Mouse (Mus musculus) CH12.LX (cell line): ENCODE measurements around the gene Cadm1. TPM values are rescaled to one million over a fixed set of nuclear protein-coding genes. Genes with fewer than 3 reads are reported as not detected.

Experiments used
- DNase-seq: peaks from one replicate; pipeline ENCODE4 v3.0.0-alpha.2; 2013; ENCODE audit errors: extremely low read depth
- H3K27ac ChIP-seq: 2 replicates; pipeline ENCODE4 v1.5.1; 2012; ENCODE audit warnings: low read depth, mild to moderate bottlenecking, control low read depth, moderate library complexity; ENCODE audit not compliant: insufficient read depth
- H3K27me3 ChIP-seq: replicated peaks from 2 replicates; pipeline ENCODE3; 2012; ENCODE audit warnings: inconsistent platforms
- H3K36me3 ChIP-seq, 2 experiments: replicated peaks in 1 of 2; 2 replicates each; pipeline versions ENCODE3 to v1.6.1; 2012; ENCODE audit warnings: inconsistent platforms in 1 of 2, low read length in 1 of 2, mild to moderate bottlenecking in 1 of 2, mixed read lengths in 1 of 2, moderate library complexity in 1 of 2; ENCODE audit not compliant: control insufficient read depth in 1 of 2, insufficient read depth in 1 of 2
- H3K4me1 ChIP-seq, 2 experiments: 2 replicates each; pipeline ENCODE4 v1.6.1; 2012; ENCODE audit warnings: inconsistent platforms in 1 of 2, moderate library complexity in 1 of 2; ENCODE audit not compliant: insufficient read depth in 2 of 2, control insufficient read depth in 1 of 2
- H3K4me2 ChIP-seq: 2 replicates; pipeline ENCODE4 v1.6.1; 2012; ENCODE audit warnings: low read depth, mild to moderate bottlenecking, control low read depth; ENCODE audit not compliant: poor library complexity, insufficient read depth, severe bottlenecking
- H3K4me3 ChIP-seq, 3 experiments: fragments of 150-350 bp in 1 of 3; sonication (generic) in 1 of 3; replicated peaks in 1 of 3; 2 replicates each; pipeline versions ENCODE3 to v1.5.1; 2011 to 2012; ENCODE audit warnings: low read depth in 2 of 3, low read length in 2 of 3, mild to moderate bottlenecking in 2 of 3, moderate library complexity in 2 of 3, control low read depth in 1 of 3, improper control_type of control experiment in 1 of 3, inconsistent platforms in 1 of 3, mixed read lengths in 1 of 3; ENCODE audit not compliant: poor library complexity in 1 of 3
- H3K79me2 ChIP-seq: replicated peaks from 2 replicates; pipeline ENCODE4 v1.6.1; 2012; ENCODE audit warnings: mild to moderate bottlenecking, moderate library complexity; ENCODE audit not compliant: control insufficient read depth, poor library complexity, insufficient read depth, severe bottlenecking; ENCODE audit errors: extremely low read depth
- H3K9ac ChIP-seq: 2 replicates; pipeline ENCODE4 v1.6.1; 2012; ENCODE audit warnings: low read depth, mild to moderate bottlenecking, control low read depth, moderate library complexity; ENCODE audit not compliant: insufficient read depth
- H3K9me3 ChIP-seq: replicated peaks from 2 replicates; pipeline ENCODE3; 2012; ENCODE audit warnings: low read length, inconsistent platforms, mixed read lengths
- BHLHE40 ChIP-seq: IDR thresholded peaks from 2 replicates; pipeline ENCODE4 v1.6.1; 2011; ENCODE audit warnings: mild to moderate bottlenecking, low read depth, low read length, improper control_type of control experiment
- CHD2 ChIP-seq: IDR thresholded peaks from 2 replicates; pipeline ENCODE4 v1.6.1; 2011; ENCODE audit warnings: low read length, improper control_type of control experiment
- ETS1 ChIP-seq: conservative IDR thresholded peaks from 2 replicates; pipeline ENCODE4 v1.6.1; 2012; ENCODE audit warnings: low read depth, mild to moderate bottlenecking, inconsistent platforms, low read length, improper control_type of control experiment, moderate library complexity
- GABPA ChIP-seq: IDR thresholded peaks from 2 replicates; pipeline ENCODE4 v1.6.1; 2012; ENCODE audit warnings: low read depth, low read length, improper control_type of control experiment, inconsistent platforms; ENCODE audit not compliant: insufficient replicate concordance
- IRF4 ChIP-seq: IDR thresholded peaks from 2 replicates; pipeline ENCODE4 v1.6.1; 2014; ENCODE audit warnings: low read depth, mild to moderate bottlenecking, inconsistent platforms, low read length, improper control_type of control experiment
- JUN ChIP-seq: IDR thresholded peaks from 2 replicates; pipeline ENCODE4 v1.6.1; 2011; ENCODE audit warnings: low read depth, mild to moderate bottlenecking, low read length, improper control_type of control experiment, moderate library complexity; ENCODE audit not compliant: insufficient read depth
- MAX ChIP-seq: IDR thresholded peaks from 2 replicates; pipeline ENCODE4 v1.6.1; 2011; ENCODE audit warnings: low read length, improper control_type of control experiment
- PAX5 ChIP-seq: IDR thresholded peaks from 2 replicates; pipeline ENCODE4 v1.6.1; 2012; ENCODE audit warnings: low read length, inconsistent platforms, mixed read lengths
- POLR2A ChIP-seq: IDR thresholded peaks from 2 replicates; pipeline ENCODE4 v1.6.1; 2011; ENCODE audit warnings: low read depth, mild to moderate bottlenecking, improper control_type of control experiment, low read length
- POLR2AphosphoS2 ChIP-seq: IDR thresholded peaks from 2 replicates; pipeline ENCODE4 v1.6.1; 2011; ENCODE audit warnings: low read depth, low read length, improper control_type of control experiment
- RCOR1 ChIP-seq: conservative IDR thresholded peaks from 2 replicates; pipeline ENCODE4 v1.6.1; 2012; ENCODE audit warnings: low read depth, mild to moderate bottlenecking, inconsistent platforms, low read length, improper control_type of control experiment
- SIN3A ChIP-seq: IDR thresholded peaks from 2 replicates; pipeline ENCODE4 v1.6.1; 2012; ENCODE audit warnings: low read length, improper control_type of control experiment, inconsistent platforms
- TBP ChIP-seq: conservative IDR thresholded peaks from 2 replicates; pipeline ENCODE4 v1.6.1; 2011; ENCODE audit warnings: low read depth, low read length, improper control_type of control experiment
- TCF12 ChIP-seq: IDR thresholded peaks from 2 replicates; pipeline ENCODE4 v1.6.1; 2014; ENCODE audit warnings: low read depth, mild to moderate bottlenecking, inconsistent platforms, low read length, improper control_type of control experiment
- UBTF ChIP-seq: IDR thresholded peaks from 2 replicates; pipeline ENCODE4 v1.6.1; 2012; ENCODE audit warnings: low read depth, mild to moderate bottlenecking, inconsistent platforms, low read length, improper control_type of control experiment, moderate library complexity
- USF1 ChIP-seq: IDR thresholded peaks from 2 replicates; pipeline ENCODE4 v1.6.1; 2014; ENCODE audit warnings: low read depth, mild to moderate bottlenecking, inconsistent platforms, low read length, improper control_type of control experiment
- ZKSCAN1 ChIP-seq: IDR thresholded peaks from 2 replicates; pipeline ENCODE4 v1.6.1; 2012; ENCODE audit warnings: low read depth, inconsistent platforms, low read length, improper control_type of control experiment, borderline replicate concordance
- dilution Hi-C: fragments of 300-500 bp; cut with MboI; formaldehyde crosslinking; loops from 2 replicates; pipeline ENCODE4 v1.14.3; 2020; ENCODE audit warnings: low sequenced_read_pairs; ENCODE audit not compliant: extremely low pct_unique_long_range_greater_than_20kb, extremely low pct_ligation_motif_present
- in situ Hi-C: fragments of 300-500 bp; cut with MboI; formaldehyde crosslinking; loops from 3 replicates; pipeline ENCODE4 v1.14.3; 2019; ENCODE audit warnings: low sequenced_read_pairs, low pct_ligation_motif_present, low pct_unique_long_range_greater_than_20kb, mixed read lengths
- polyA plus RNA-seq: library from polyadenylated mRNA; unstranded; fragments of >175 nt; gene quantifications from 2 replicates; pipeline ENCODE4 v1.2.1, GENCODE M21; 2012; ENCODE audit warnings: low read depth; ENCODE audit not compliant: insufficient read length
- total RNA-seq, 2 experiments: library from RNA; depleted of rRNA; stranded (reverse); fragments of 300-350 nt in 1 of 2; fragments of >200 nt in 1 of 2; gene quantifications; 2 replicates each; pipeline ENCODE4 v1.2.3; 2012 to 2014

The Cadm1 gene
- total and polyA plus RNA-seq, 3 experiments = not detected

DNA sequence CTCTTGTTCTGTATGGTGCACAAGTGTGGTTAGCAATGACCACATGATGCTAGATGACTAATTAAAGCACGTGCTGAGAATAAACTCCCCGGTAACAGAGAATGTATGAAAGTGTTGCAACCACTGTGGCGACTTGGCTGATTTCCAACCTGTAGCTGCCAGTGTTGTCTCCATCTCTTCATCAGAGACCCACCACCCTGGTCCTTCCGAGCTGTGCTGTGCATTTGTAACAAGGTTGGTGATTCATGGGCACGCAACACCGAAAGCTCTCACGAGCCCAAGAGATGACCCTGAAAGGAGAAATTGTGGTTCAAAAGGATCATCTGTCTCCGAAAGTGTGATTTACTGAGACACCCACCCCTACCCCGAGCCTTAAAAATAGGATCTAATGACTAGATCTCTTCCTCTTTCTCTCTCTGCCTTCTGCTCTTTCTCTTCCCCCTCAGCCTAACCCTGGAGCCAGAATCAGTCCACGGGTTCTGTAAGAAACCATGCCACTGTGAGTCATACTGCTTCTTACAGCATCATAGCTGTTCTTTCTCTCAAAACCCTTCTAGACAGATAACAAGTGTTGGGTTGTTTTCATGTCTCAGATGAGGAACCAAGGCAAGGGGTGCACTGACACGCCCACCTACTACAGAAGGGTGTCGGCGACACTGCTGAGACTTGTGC lies 203.9 kb downstream of the Cadm1 start:
- Histone ChIP-seq H3K4me1 (peaks cover 0 to 13% of the 10 kb centered on the region in 2 experiments; a peak in 1 of 4 replicates), H3K4me3 (no peak overlapping the region)

DNA sequence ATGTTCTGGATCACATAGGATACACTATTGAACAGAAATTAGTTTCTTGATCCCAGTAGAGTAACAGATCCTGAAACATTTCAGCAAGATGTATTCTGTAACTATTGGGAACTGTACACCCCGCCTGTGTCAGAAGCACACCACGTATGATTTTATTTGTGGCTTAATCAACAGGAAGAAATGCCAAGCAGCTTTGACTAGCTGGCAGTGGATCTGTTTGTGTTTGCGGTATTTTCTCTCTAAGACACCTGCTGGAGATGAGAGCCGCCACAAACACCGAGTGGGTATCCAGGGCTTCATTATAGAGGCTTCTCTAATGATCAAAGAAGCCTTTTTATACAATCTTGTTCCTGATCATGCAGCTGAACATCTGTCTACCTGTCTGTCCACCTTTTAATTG lies 204.9 kb downstream of the Cadm1 start:
- Histone ChIP-seq H3K9ac (no peak overlapping the region), H3K27ac (no peak overlapping the region), H3K36me3 (no peaks in the 10 kb centered on the region), H3K4me3 (no peak overlapping the region), H3K9me3 (peaks cover 26% of the 10 kb centered on the region), H3K79me2 (no peaks in the 10 kb centered on the region), H3K27me3 (no peaks in the 10 kb centered on the region), H3K4me1 (peaks cover 0 to 13% of the 10 kb centered on the region in 2 experiments; a peak in 1 of 4 replicates), H3K4me2 (no peak overlapping the region)
- TF ChIP-seq SIN3A (no peak), ZKSCAN1 (no peak), UBTF (no peak), POLR2A (no peak), CHD2 (no peak), USF1 (no peak), BHLHE40 (no peak)
- in situ Hi-C loops = no loop called here
- dilution Hi-C loops = no loop called here
- DNase-seq = no peak

More for the DNA sequence above, 203.9 kb downstream of the Cadm1 start:
- TF ChIP-seq PAX5 = no peak
- no peak for TF ChIP-seq JUN
- TF ChIP-seq ETS1 = no peak
- TF ChIP-seq SIN3A = no peak
- TF ChIP-seq IRF4 = no peak
- no peak for TF ChIP-seq POLR2AphosphoS2
- peak; percentile 54 for TF ChIP-seq BHLHE40
- no peak for TF ChIP-seq TCF12
- Histone ChIP-seq H3K9me3 (peaks cover 30% of the 10 kb centered on the region), H3K27me3 (no peaks in the 10 kb centered on the region), H3K9ac (no peak overlapping the region), H3K79me2 (no peaks in the 10 kb centered on the region), H3K36me3 (no peaks in the 10 kb centered on the region), H3K27ac (no peak overlapping the region), H3K4me2 (no peak overlapping the region)
- in situ Hi-C loops = no loop called here
- DNase-seq = peak; percentile 70
- dilution Hi-C loops = no loop called here

DNA sequence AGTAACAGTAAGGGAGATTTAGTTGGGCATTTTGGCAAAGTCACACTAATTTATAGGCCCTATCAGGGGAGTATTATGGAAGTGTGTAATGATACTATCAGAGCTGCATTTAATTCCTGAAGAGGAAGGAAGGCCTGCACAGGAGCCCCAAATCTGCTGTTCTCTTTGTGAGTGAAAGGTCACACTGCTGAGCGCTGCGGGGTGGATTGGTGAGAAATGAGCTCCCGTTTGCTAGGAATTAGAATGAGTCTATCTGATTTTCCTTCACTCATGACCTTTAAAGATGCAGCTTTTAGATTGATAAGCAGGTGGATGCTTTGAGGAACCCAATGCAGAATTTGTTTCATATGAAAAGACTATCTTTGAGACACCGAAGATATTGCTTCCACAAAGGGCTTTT lies 208.8 kb downstream of the Cadm1 start:
- Histone ChIP-seq H3K4me2 (no peak overlapping the region), H3K27ac (no peak overlapping the region), H3K79me2 (no peaks in the 10 kb centered on the region), H3K4me3 (no peak overlapping the region), H3K36me3 (no peaks in the 10 kb centered on the region), H3K27me3 (no peaks in the 10 kb centered on the region), H3K4me1 (peaks cover 0 to 13% of the 10 kb centered on the region in 2 experiments; a peak in 1 of 4 replicates), H3K9ac (no peak overlapping the region), H3K9me3 (peaks cover 33% of the 10 kb centered on the region)
- DNase-seq = no peak
- TF ChIP-seq PAX5 (no peak), RCOR1 (no peak), IRF4 (no peak), GABPA (no peak), MAX (no peak), TBP (no peak)
- in situ Hi-C loops = no loop called here
- dilution Hi-C loops = no loop called here
